Mouse (Mus musculus): Measurements from ENCODE around the gene Grm3.

Gene Grm3

DNA sequence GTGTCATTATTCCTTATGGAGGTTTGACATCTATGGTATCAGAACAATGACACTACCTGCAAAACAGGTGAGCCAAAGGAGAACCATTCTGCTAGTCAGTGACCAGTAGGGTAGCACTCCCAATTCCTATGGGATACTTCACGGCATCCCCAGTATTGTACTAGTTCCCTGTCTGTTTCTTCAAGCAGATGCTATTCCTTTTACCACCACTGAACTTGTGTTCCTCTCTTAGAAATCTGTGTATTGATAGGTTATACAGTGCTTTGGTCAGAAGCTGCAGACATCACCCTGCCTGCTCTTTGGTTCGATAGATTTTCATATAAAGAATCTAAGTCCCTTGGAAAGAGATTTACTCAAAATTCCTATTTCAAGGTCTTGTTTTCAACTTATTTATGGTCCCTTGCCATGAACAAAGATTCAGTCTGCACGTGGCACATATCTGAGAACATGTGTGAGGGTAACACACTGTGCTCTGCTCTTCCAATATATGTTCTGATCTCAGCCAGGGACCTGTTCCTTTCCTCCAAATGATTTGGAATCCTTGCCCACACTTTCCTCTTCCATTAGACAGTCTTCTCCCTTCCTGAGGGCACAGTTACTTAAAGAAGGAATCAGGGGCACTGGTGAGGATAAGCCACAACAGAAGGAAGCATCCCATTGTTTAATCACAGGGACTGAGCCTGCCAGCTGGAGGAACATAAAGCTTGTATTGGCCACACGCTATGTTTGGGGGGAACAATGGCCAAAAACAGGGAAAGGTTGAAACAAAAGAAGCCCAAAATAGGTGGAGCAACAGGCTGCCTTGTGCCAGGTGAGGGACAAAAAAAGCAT lies 102.5 kb downstream of the Grm3 start:
- no peak for DNase-seq

DNA sequence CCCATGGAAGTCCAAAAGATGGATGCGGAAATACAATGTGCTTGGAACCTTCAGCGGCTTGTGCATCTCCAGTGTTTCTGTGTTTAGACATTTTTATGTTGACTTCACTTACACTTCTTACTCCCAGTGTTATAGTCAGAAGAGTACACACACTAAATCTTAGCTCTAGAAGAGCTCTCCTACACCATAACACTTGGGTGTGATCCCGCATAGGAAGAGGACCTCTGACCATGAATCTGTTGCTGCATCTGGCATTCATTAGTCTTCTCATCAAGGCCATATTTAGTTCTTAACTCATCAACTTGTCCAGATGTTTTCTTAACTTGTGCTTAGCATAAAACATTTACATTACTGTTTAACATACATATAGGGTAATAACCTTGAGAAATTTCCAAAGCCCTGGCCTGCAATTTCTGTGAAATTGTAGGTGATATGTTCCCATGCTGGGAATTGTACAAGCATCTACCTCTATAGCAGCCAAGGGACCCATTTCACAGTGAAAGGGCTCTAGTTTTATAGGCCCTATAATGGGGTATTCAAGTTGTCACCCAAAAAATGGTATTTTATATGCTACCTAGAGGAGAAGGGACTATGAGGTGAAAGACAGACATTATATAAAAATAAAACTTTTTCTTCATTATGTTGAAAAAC lies 103.4 kb downstream of the Grm3 start:
- no peak for DNase-seq

DNA sequence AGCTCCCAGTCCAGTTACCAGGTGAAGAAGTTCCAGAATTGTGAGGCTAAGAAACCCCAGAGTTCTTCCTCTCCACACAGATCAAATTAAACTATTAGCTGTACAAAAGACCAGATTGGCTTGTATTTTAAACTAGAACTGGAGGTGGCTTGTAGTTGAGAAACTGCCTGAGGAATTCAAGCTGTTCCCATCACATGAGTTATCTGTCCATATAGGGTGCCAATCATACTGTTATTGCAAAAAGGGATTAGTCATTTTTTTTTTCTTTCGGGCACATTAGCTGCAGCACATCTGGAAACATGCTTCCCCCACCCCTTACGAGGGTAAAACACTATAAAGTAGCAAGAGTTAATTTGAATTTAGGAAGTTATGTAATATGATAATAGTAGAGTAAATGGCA lies 145.9 kb downstream of the Grm3 start:
- DNase-seq, result no peak

DNA sequence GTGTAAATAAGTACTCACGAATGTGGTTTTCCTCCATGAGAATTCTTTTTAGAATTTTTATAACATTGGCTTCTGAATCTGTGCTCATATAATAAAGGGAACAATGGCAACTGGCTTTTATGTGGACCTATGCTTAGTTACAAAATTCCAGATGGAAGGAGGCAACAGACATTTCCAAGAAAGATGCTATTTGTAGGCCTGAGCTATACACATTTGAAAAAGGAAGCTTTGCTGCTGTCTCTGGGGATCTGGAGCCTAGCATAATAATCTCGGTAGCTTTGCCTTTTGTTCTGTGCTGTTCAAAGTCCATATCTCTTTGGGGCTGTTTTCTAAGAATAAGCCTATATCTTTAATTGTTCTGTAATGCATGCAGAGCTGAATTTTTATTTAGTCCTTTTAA lies 146.4 kb downstream of the Grm3 start:
- no peak for DNase-seq

DNA sequence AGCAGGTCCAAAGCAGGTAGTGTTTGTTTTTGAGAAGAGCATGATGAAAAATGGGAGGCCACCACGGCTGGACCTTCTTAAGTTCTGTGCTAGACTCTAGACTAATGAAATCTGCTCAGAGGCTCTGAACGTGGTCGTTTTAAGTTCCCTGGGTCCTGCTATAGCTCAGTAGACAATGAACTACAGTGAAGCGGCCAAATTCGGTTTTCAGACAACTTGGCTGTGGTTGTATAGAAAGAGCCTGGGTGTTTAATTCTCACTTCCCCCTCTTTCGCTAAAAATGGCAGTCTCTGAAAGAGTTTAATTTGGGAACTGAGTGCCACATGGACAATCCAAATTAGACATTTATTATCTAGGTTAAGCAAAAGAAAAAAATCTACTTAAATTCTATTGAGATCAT lies 154.0 kb downstream of the Grm3 start:
- DNase-seq, result no peak

DNA sequence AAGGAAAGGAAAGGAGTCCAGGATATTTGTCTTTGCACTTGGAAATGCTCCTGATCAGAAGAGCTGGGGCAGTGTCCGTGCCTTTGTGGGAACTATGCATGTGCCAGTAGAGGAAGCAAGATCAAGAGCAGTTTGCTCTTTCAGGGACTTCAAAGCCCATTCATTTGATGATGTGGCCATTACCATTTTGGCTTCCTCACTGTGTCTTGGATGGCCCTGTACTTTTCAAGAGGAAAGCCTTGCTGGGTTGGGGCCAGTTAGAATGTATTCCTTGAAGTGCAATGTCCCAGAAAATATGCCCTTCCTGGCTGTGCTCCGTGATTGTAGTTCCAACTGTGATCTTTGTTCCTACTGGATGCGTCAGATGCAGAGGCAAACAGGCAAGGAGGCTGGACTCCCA lies 167.3 kb downstream of the Grm3 start:
- no peak for DNase-seq

DNA sequence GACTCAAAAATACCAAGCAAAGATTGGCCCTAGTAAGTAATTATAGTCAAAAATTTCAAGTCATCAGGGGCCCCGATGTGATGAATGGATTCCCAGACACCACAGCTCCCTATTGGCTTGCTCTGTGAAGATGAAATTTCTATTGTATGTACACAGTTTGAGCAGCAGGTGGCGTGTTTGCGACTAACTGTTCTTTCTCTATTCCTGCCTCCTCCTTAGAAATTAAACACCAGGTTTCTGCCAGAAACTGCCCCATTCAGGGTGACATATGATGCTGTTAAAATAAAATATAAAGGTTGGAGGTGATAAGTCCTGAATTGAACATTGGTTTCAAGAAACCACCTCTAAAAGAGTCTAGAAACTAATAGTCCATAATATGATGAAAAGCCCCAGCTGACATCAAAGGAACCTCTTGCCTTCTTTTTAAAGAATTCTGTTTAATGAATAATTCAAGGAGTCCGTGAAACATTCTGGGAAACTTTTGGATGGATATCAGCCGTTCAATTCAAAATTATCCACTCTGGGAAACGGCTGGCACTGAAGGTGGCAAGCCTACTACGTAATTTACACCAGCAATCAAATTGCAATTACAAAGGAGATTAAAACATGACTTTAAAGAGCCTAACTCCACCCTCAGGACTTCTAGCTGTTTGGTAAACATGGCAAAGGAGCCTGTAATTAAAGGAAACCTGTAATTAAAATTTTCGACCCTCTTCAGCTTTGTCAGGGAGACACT lies 184.0 kb downstream of the Grm3 start:
- no peak for DNase-seq

DNA sequence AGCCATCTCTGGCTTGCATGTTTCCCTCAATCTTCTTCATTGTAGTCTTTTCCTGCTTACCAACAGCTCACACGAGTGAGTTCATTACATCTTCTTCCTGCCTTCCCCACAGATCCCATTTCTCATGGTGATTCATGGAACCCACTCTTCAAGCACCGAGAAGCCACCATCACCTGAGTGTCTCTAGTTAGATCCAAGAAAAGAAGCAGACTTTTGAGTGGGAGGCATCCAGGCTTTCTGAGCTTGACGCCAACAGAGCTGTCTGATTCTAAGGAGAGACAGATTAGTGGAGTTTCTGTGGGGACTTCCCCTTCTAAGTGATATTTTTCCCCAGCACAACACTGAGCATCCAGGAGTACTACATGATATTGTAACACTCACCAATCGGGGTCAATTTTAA lies 199.5 kb downstream of the Grm3 start:
- DNase-seq, result no peak

DNA sequence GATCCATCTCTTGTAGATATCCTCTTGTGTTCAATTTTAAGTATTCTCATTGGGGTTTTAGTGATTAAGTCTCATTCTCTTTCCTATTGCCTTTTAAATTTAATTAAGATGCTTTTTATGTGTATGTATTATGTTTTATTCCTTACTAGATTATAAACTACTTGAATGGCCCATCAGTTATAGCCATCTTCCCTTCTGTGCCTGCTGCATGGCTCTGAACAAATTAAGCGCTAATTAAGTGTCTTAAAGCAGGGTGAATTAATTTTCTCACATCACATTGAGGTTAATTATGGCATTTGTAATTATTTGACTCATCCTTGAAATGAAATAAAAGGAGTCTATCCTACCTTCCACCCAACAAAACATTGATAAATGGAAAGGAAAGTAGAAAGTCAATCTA lies 213.9 kb downstream of the Grm3 start:
- no peak for DNase-seq

DNA sequence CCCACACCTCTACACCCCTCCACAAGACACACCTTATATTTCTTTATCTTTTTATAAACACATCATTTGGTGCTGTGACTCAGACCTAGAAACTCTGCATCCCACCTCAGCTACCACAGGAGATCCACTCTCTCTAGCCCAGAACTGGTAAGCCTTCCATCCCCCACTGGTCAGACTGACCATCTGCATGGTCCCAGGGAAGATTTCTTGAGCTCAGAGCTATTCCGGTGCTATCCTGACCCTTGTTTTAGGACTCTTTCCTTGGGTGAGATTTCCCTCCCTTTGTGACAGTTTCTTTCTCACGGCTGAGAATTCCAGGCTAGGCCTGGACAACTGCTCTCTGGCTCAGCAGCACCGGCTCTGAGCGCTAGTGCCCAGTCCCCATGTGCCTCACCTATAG lies 227.7 kb downstream of the Grm3 start:
- no peak for DNase-seq

DNA sequence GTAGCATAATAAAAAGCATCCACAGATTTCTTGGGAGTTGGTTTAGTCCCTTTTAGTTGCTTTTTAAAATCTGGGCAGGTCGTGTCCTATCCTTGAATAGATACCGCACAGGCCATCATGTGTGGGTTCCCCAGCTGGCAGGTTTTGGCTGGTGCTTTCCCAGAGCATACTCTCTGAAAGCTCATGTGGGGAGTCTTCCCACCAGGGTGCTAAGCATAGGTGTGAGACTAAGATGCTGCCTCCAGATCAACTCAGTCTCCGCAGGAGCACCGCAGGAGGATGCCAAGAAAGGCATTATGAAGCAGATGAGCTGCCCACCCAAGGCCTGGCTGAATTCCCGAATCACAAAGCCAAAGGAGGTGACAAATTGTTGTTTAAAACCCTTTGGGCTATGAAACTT lies 229.5 kb downstream of the Grm3 start:
- no peak for DNase-seq

DNA sequence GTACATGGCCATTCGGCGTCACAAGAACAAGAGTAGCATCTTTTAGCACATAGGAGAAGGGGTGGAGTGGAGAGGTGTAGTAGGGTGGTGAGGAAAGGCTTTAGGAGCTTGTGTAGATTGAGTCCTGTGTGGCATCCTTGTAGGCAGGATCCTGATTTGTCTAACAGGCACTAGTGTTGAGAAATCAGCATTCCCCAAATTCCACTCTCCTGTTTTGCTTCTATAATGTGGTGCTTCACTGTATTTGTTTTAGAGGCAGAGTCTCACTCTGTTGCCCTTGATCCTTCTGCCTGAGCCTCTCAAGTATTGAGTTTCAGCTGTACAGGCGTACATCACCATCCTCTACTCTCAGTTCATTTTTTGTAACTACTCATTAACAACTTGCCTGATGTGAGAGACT lies 247.4 kb downstream of the Grm3 start:
- no peak for DNase-seq

DNA sequence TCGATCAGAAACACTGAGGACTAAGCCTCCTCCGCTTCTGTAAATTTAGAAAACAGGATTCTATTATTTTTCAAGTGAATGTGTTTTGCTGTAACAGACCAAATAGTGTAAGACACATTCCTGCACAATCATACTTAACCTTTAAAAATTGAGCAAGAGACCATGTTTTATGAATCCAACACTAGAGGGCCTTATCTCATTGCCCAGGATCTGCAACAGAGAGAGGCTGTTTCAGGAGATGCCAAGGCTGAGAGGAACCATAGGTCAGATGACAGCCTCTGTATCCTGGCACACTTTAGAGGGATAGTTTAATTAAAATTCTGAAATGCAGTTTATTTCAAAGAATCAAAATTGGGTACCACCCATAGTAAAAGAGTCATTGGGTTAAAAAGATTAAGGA lies 271.7 kb downstream of the Grm3 start:
- no peak for DNase-seq

DNA sequence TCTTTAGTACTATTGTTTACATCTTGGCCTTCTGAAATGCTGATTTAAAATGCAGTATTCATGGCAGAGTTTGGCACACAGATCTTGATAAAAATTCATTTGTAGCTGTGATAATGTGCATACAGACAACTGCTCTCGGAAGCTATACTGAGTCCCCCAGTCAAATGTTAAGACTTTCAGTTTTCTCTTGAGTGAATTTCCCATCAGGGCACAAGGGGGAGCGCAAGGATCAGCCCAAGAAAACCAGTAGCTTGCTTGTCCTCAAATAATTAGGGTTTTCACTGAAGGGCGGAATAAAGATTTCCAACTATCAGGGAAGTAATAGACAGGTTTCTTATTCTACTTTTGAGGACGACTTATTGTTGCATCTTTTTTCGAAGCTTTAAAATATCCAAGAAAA lies 275.4 kb downstream of the Grm3 start:
- no peak for DNase-seq

DNA sequence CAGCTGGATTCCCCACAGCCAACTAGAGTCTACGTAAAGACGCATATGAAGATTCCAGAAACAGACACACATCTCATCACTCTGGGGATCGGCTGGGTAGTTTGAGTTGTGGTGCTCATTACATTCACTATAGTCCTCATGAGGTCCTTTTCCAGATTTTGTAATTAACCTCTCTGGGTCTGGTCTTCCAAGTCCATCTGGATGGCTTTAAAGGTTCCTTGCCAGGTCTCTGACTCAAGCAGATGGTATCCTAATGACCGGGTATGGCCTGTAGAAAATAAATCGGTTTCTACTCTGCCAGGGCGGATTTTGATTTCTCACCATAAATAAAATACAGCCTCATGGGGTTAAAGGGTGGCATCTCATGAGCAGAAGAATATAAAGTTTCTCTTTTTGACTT lies 276.0 kb downstream of the Grm3 start:
- no peak for DNase-seq

DNA sequence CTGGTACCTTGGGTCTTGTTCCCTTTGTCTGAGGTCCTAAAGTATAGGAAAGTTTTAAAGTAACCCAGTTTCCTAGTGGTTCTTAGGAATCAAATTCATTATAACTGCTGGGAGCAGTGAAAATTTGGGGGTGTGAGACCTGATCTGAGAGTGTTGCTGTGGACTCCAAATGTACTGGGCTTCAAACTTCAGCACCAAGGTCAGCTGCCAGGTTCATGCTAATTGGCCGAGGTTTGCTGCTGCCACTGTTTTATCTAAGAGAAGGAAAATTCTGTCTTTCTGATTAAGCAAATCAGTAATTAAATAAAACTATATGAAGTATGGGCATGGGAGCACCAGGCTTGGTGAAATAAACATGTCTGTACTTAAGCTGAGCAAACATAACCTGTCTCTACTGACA lies 278.8 kb downstream of the Grm3 start:
- no peak for DNase-seq
